Mouse (Mus musculus) intestine, postnatal 0 days (tissue): Measurements from ENCODE around the gene Popdc3. TPM values are rescaled to one million over a fixed set of nuclear protein-coding genes. Genes with fewer than 3 reads are reported as not detected.
"Not testable (repeated sequence)": the region's sequence is repeated elsewhere in the genome, so short reads cannot be mapped to it uniquely, and the experiment has no call there.

Experiments used
- ATAC-seq: fragments of 200-750 bp; cut with Nextera tagmentation; 2 replicates; pipeline ENCODE4 v1.8.0; 2017; ENCODE audit warnings: mild to moderate bottlenecking, moderate TSS enrichment, moderate library complexity
- H3K27ac ChIP-seq: fragments of 300-500 bp; sonication (generic); 2 replicates; pipeline ENCODE4 v1.5.1; 2014; ENCODE audit warnings: mild to moderate bottlenecking, low read depth, low read length, moderate library complexity
- H3K27me3 ChIP-seq: fragments of 300-500 bp; sonication (generic); replicated peaks from 2 replicates; pipeline ENCODE4 v1.6.1; 2014; ENCODE audit warnings: low read length, mixed read lengths; ENCODE audit not compliant: control insufficient read depth, insufficient read depth
- H3K36me3 ChIP-seq: fragments of 300-500 bp; sonication (generic); 2 replicates; pipeline ENCODE4 v1.6.1; 2014; ENCODE audit warnings: mild to moderate bottlenecking, moderate library complexity; ENCODE audit not compliant: control insufficient read depth, insufficient read depth
- H3K4me1 ChIP-seq: fragments of 300-500 bp; sonication (generic); replicated peaks from 2 replicates; pipeline ENCODE4 v1.6.1; 2014; ENCODE audit warnings: antibody characterized with exemption, low read length, mixed read lengths; ENCODE audit not compliant: control insufficient read depth, insufficient read depth
- H3K4me2 ChIP-seq: fragments of 300-500 bp; sonication (generic); replicated peaks from 2 replicates; pipeline ENCODE4 v1.6.1; 2014; ENCODE audit warnings: low read depth, mild to moderate bottlenecking, moderate library complexity
- H3K4me3 ChIP-seq: fragments of 300-500 bp; sonication (generic); 2 replicates; pipeline ENCODE4 v1.5.1; 2014; ENCODE audit warnings: low read depth, low read length
- H3K9ac ChIP-seq: fragments of 300-500 bp; sonication (generic); 2 replicates; pipeline ENCODE4 v1.6.1; 2014; ENCODE audit warnings: mild to moderate bottlenecking, low read depth, low read length
- H3K9me3 ChIP-seq: fragments of 300-500 bp; sonication (generic); 2 replicates; pipeline ENCODE4 v1.6.1; 2016; ENCODE audit warnings: mixed run types; ENCODE audit not compliant: control insufficient read depth
- CTCF ChIP-seq: sonication (generic); IDR thresholded peaks from 2 replicates; pipeline ENCODE4 v1.5.1; 2016; ENCODE audit warnings: low read depth, mild to moderate bottlenecking, control low read depth, antibody characterized with exemption, moderate library complexity
- whole genome bisulfite sequencing: fragments of 180-500 bp; shearing (Covaris S2); extraction: QIAGEN DNeasy Blood & Tissue Kit; methylation state at CpG from one replicate; pipeline ENCODE4 v1.1.7; 2014; 5-methylcytosine and 5-hydroxymethylcytosine counted together
- polyA plus RNA-seq: library from polyadenylated mRNA; unstranded; fragments of >200 nt; fragmentation: Nextera tagmentation; extraction: Ambion mirVana; gene quantifications from 2 replicates; pipeline ENCODE4 v1.2.1, GENCODE M21; 2015

The Popdc3 gene
- polyA plus RNA-seq, 1 experiment from 2014 or later: 0.57 TPM

- H3K4me3 ChIP-seq: no peak overlapping the region
- no peak overlapping the region for H3K4me2 ChIP-seq
- no peaks in the 10 kb centered on the region for H3K4me1 ChIP-seq
- no peak for ATAC-seq
- TF ChIP-seq CTCF: no peak
- WGBS: 40% methylated on average over 3 of the region's 3 CpGs
- no peak overlapping the region for H3K9ac ChIP-seq
- H3K27ac ChIP-seq: no peak overlapping the region
- no peaks in the 10 kb centered on the region for H3K27me3 ChIP-seq
- no peaks in the 10 kb centered on the region for H3K36me3 ChIP-seq
- H3K9me3 ChIP-seq: no peaks in the 10 kb centered on the region
These were observed 98.6 kb downstream of the Popdc3 start for GRCm38 (mm10) chr10:45276499-45276898.

GRCm38 (mm10) chr10:45276995-45277394 lies 99.1 kb downstream of the Popdc3 start:
- Histone ChIP-seq H3K27me3 (no peaks in the 10 kb centered on the region), H3K9ac (no peak overlapping the region), H3K36me3 (no peaks in the 10 kb centered on the region), H3K4me3 (no peak overlapping the region), H3K27ac (no peak overlapping the region), H3K9me3 (no peaks in the 10 kb centered on the region), H3K4me2 (no peak overlapping the region), H3K4me1 (no peaks in the 10 kb centered on the region)
- WGBS: 85% methylated on average over 5 of the region's 5 CpGs
- TF ChIP-seq CTCF: no peak
- ATAC-seq: no peak

- no peak for TF ChIP-seq CTCF
- H3K27me3 ChIP-seq: peaks cover 21% of the 10 kb centered on the region
- H3K9me3 ChIP-seq: no peaks in the 10 kb centered on the region
- WGBS: 83% methylated on average over 5 of the region's 5 CpGs
- no peak overlapping the region for H3K27ac ChIP-seq
- no peaks in the 10 kb centered on the region for H3K4me1 ChIP-seq
- no peaks in the 10 kb centered on the region for H3K36me3 ChIP-seq
- H3K9ac ChIP-seq: no peak overlapping the region
- no peak overlapping the region for H3K4me2 ChIP-seq
- H3K4me3 ChIP-seq: no peak overlapping the region
- no peak for ATAC-seq
These were observed 107.8 kb downstream of the Popdc3 start for GRCm38 (mm10) chr10:45285651-45286050.

- H3K9me3 ChIP-seq: no peaks in the 10 kb centered on the region
- H3K36me3 ChIP-seq: no peaks in the 10 kb centered on the region
- H3K27me3 ChIP-seq: peaks cover 21% of the 10 kb centered on the region
- no peaks in the 10 kb centered on the region for H3K4me1 ChIP-seq
- no peak overlapping the region for H3K4me3 ChIP-seq
- H3K9ac ChIP-seq: no peak overlapping the region
- no peak for TF ChIP-seq CTCF
- 39% methylated on average over 7 of the region's 7 CpGs for WGBS
- no peak overlapping the region for H3K4me2 ChIP-seq
- H3K27ac ChIP-seq: no peak overlapping the region
- no peak for ATAC-seq
These were observed 110.5 kb downstream of the Popdc3 start for GRCm38 (mm10) chr10:45288351-45288750.

- 2% methylated on average over 70 of the region's 71 CpGs for WGBS
- H3K27ac ChIP-seq: no peak overlapping the region
- peaks cover 21% of the 10 kb centered on the region for H3K27me3 ChIP-seq
- peak overlapping the region; percentile 92 for H3K4me2 ChIP-seq
- no peaks in the 10 kb centered on the region for H3K36me3 ChIP-seq
- peak overlapping the region; percentile 45; the same call in 1 of the 2 replicates for H3K9ac ChIP-seq
- H3K4me3 ChIP-seq: peak overlapping the region; percentile 56
- H3K4me1 ChIP-seq: no peaks in the 10 kb centered on the region
- H3K9me3 ChIP-seq: no peaks in the 10 kb centered on the region
- TF ChIP-seq CTCF: no peak
- ATAC-seq: peak; percentile 45; the same call in 1 of the 2 replicates
These were observed 111.6 kb downstream of the Popdc3 start for GRCm38 (mm10) chr10:45289218-45290105.

GRCm38 (mm10) chr10:45290618-45291017 lies 112.7 kb downstream of the Popdc3 start:
- H3K9me3 ChIP-seq: no peaks in the 10 kb centered on the region

GRCm38 (mm10) chr10:45292159-45292558 lies 114.3 kb downstream of the Popdc3 start:
- H3K4me2 ChIP-seq, H3K4me3 ChIP-seq, H3K4me1 ChIP-seq, H3K9ac ChIP-seq, H3K36me3 ChIP-seq, H3K9me3 ChIP-seq, H3K27ac ChIP-seq: not testable (repeated sequence)
- whole genome bisulfite sequencing: 44% methylated on average over 4 of the region's 4 CpGs
- peaks cover 21% of the 10 kb centered on the region for H3K27me3 ChIP-seq
- ATAC-seq: peak; percentile 28; the same call in 1 of the 2 replicates

More at GRCm38 (mm10) chr10:45290618-45291017, 112.7 kb downstream of the Popdc3 start:
- ATAC-seq: no peak
- H3K4me3 ChIP-seq: no peak overlapping the region
- WGBS: 78% methylated on average over 5 of the region's 5 CpGs
- peaks cover 21% of the 10 kb centered on the region for H3K27me3 ChIP-seq
- H3K9ac ChIP-seq: no peak overlapping the region
- no peak for TF ChIP-seq CTCF
- no peak overlapping the region for H3K4me2 ChIP-seq
- no peaks in the 10 kb centered on the region for H3K36me3 ChIP-seq
- H3K4me1 ChIP-seq: no peaks in the 10 kb centered on the region
- H3K27ac ChIP-seq: no peak overlapping the region
